ENCODE assay signal across 12 mouse cellular contexts in genomic region chr7:118475008-118475705, GRCm38 (mm10). TPM values are rescaled to one million over a fixed set of nuclear protein-coding genes. Genes with fewer than 3 reads are reported as not detected.
DNase-seq lines count a peak whose midpoint lies in the region; ATAC-seq lines count a peak whose summit lies in the region.
"Had no signal": no experiment of that assay in that cellular context is flagged by ENCODE, and none has a peak within 500 bp of the region (broad histone marks: within the 10 kb centered on the region; RNA-seq: fewer than 3 reads in every experiment).

No protein-coding gene starts in this region.

- intact Hi-C loops in heart, postnatal 14 days (cut with DNase I): no loop called here

- no peaks in the 10 kb centered on the region for H3K4me1 ChIP-seq in forebrain, embryonic 13.5 days
- H3K4me1 ChIP-seq in hindbrain, embryonic 16.5 days (ENCODE audit: control insufficient read depth, insufficient read depth, low read depth, low read length): no peaks in the 10 kb centered on the region

- H3K9me3 ChIP-seq in forebrain, embryonic 13.5 days (replicated peaks): 0 out of 2 replicates have a peak, but pooled peaks cover 4% of the 10 kb centered on the region
- peaks cover 6% of the 10 kb centered on the region; the same call in 1 of the 2 replicates for H3K9me3 ChIP-seq in hindbrain, embryonic 16.5 days (ENCODE audit: control insufficient read depth, low read length)

- H3K36me3 ChIP-seq in forebrain, embryonic 13.5 days (ENCODE audit: poor library complexity, severe bottlenecking): no peaks in the 10 kb centered on the region
- no peaks in the 10 kb centered on the region for H3K36me3 ChIP-seq in hindbrain, embryonic 16.5 days (ENCODE audit: control insufficient read depth, insufficient read depth, low read length)

- H3K4me2 ChIP-seq in forebrain, embryonic 13.5 days: no peak overlapping the region
- no peak overlapping the region for H3K4me2 ChIP-seq in hindbrain, embryonic 16.5 days (ENCODE audit: low read length)

- no peak overlapping the region for H3K9ac ChIP-seq in forebrain, embryonic 13.5 days
- no peak overlapping the region for H3K9ac ChIP-seq in hindbrain, embryonic 16.5 days (ENCODE audit: low read depth, low read length)

- 88% methylated on average over 7 of the region's 7 CpGs for WGBS in forebrain, embryonic 13.5 days
- WGBS in hindbrain, embryonic 16.5 days: 86% methylated on average over 7 of the region's 7 CpGs

- no peaks in the 10 kb centered on the region for H3K27me3 ChIP-seq in forebrain, embryonic 13.5 days
- no peaks in the 10 kb centered on the region for H3K27me3 ChIP-seq in hindbrain, embryonic 16.5 days (replicated peaks; ENCODE audit: control insufficient read depth, insufficient read depth, low read length)

- ATAC-seq in forebrain, embryonic 13.5 days: no peak
- ATAC-seq in hindbrain, embryonic 16.5 days: no peak
- ATAC-seq: CD4-positive, CD25-positive, alpha-beta regulatory T cell, adult 4 months; hindbrain, postnatal 0 days had no signal

- DNase-seq in gastrocnemius, postnatal 10 days: peak; percentile 52
- no peak for DNase-seq in gastrocnemius, adult 8-10 months (ENCODE audit: low spot score in 2 of 2)
- DNase-seq in lung, postnatal 4 days: peak; percentile 56 to 69
- DNase-seq in lung, postnatal 36 days: no peak
- peak; percentile 68 to 75 for DNase-seq in heart, postnatal 14 days
- no peak for DNase-seq in thymus, postnatal 36 days
- DNase-seq: layer of hippocampus, adult 9-11 months had no signal

- no peak overlapping the region for H3K4me3 ChIP-seq in forebrain, embryonic 13.5 days
- H3K4me3 ChIP-seq in hindbrain, embryonic 16.5 days (ENCODE audit: low read length): no peak overlapping the region

- H3K27ac ChIP-seq in forebrain, embryonic 13.5 days: no peak overlapping the region
- no peak overlapping the region for H3K27ac ChIP-seq in hindbrain, embryonic 16.5 days (ENCODE audit: low read depth, low read length)
- H3K27ac ChIP-seq: hindbrain, postnatal 0 days had no signal

RNA-seq across cellular contexts. Expression of gene Itpripl2, which starts 16.6 kb away (rescaled TPM):
- 10 to 100 TPM; 21.3 to 29.2 TPM for total RNA-seq in gastrocnemius, postnatal 10 days (2021)
- 1 to 10 TPM; 4.4 to 6.9 (median 4.9) TPM for total RNA-seq in gastrocnemius, adult 8-10 months (2022)
- 10 to 100 TPM; 36.5 to 37.6 TPM for total RNA-seq in heart, postnatal 14 days (2021)
- 0.67 and 0.74 TPM in 2 replicates for polyA plus RNA-seq in forebrain, embryonic 13.5 days (2015; fragmentation: Nextera tagmentation; extraction: Ambion mirVana)
- 0.89 and 1.0 TPM in 2 replicates for polyA plus RNA-seq in hindbrain, embryonic 16.5 days (2015; fragmentation: Nextera tagmentation; extraction: Ambion mirVana)

RNA-seq across cellular contexts. Expression of gene Syt17, which starts 27.1 kb away (rescaled TPM):
- total RNA-seq in gastrocnemius, postnatal 10 days (2021): 1 to 10 TPM; 1.4 to 2.2 TPM
- under 1 TPM in 2 of 4 experiments, not detected in 2; 0.12 to 0.72 TPM for total RNA-seq in gastrocnemius, adult 8-10 months (2022)
- 1 to 10 TPM; 2.1 to 2.9 TPM for total RNA-seq in heart, postnatal 14 days (2021)
- polyA plus RNA-seq in forebrain, embryonic 13.5 days (2015; fragmentation: Nextera tagmentation; extraction: Ambion mirVana): 3.2 and 4.7 TPM in 2 replicates
- 27.4 and 28.3 TPM in 2 replicates for polyA plus RNA-seq in hindbrain, embryonic 16.5 days (2015; fragmentation: Nextera tagmentation; extraction: Ambion mirVana)
- total RNA-seq: megakaryocyte, adult 5-6 weeks had no signal

RNA-seq across cellular contexts. Expression of gene Coq7, which starts 58.0 kb away (rescaled TPM):
- total RNA-seq in gastrocnemius, postnatal 10 days (2021): 10 to 100 TPM; 61.9 to 80.5 TPM
- total RNA-seq in gastrocnemius, adult 8-10 months (2022): 10 to 100 TPM; 42.7 to 51.0 (median 47.7) TPM
- 100 to 1,000 TPM in 1 of 2 experiments, 10 to 100 TPM in 1; 91.9 to 101 TPM for total RNA-seq in heart, postnatal 14 days (2021)
- polyA plus RNA-seq in forebrain, embryonic 13.5 days (2015; fragmentation: Nextera tagmentation; extraction: Ambion mirVana): 109 and 119 TPM in 2 replicates
- 104 and 116 TPM in 2 replicates for polyA plus RNA-seq in hindbrain, embryonic 16.5 days (2015; fragmentation: Nextera tagmentation; extraction: Ambion mirVana)

Comparison
In these comparisons a context has a peak if more than half of its experiments do, and no peak if none do; other contexts are left out.
1. DNase-seq: peak in gastrocnemius, postnatal 10 days (single experiment), lung, postnatal 4 days (2 of 2) and heart, postnatal 14 days (2 of 2); none in gastrocnemius, adult 8-10 months (0 of 2), lung, postnatal 36 days (single experiment) and thymus, postnatal 36 days (0 of 2).